Mouse (Mus musculus) layer of hippocampus, adult 2 months (tissue): ENCODE data around the gene Polr2f. TPM values are rescaled to one million over a fixed set of nuclear protein-coding genes. Genes with fewer than 3 reads are reported as not detected.

Source experiments
- DNase-seq, 2 experiments: peaks; one replicate each; pipeline ENCODE4 v3.0.0; 2022; ENCODE audit warnings: low spot score in 2 of 2
- H3K27ac ChIP-seq: fragments of 200-600 bp; 2 replicates; pipeline ENCODE4 v1.8.1; 2022
- H3K4me3 ChIP-seq: fragments of 200-600 bp; 2 replicates; pipeline ENCODE4 v1.8.1; 2022; ENCODE audit warnings: mild to moderate bottlenecking
- CTCF ChIP-seq: fragments of 200-600 bp; conservative IDR thresholded peaks from 2 replicates; pipeline ENCODE4 v1.8.1; 2022; ENCODE audit warnings: antibody characterized with exemption, mild to moderate bottlenecking, moderate library complexity
- total RNA-seq, 2 experiments: library from RNA; stranded (reverse); gene quantifications; 2 replicates each; pipeline ENCODE4 v1.2.3; 2021

The Polr2f gene
- total RNA-seq, 2 experiments from 2014 or later = 97.9 to 103 TPM

GRCm38 (mm10) chr15:79126217-79126932, 14.4 kb upstream of the Polr2f start:
- peak; percentile 81 for TF ChIP-seq CTCF
- peak in 1 of 2 experiments; percentile 61 for DNase-seq
- H3K4me3 ChIP-seq = no peak overlapping the region
- no peak overlapping the region for H3K27ac ChIP-seq

GRCm38 (mm10) chr15:79127101-79127500, 13.7 kb upstream of the Polr2f start:
- Histone ChIP-seq H3K4me3 (no peak overlapping the region), H3K27ac (no peak overlapping the region)
- TF ChIP-seq CTCF = no peak
- DNase-seq = no peak

GRCm38 (mm10) chr15:79128208-79128607, 12.6 kb upstream of the Polr2f start:
- Histone ChIP-seq H3K4me3 (no peak overlapping the region), H3K27ac (no peak overlapping the region)
- peak; percentile 74 for TF ChIP-seq CTCF
- no peak for DNase-seq

- no peak for TF ChIP-seq CTCF
- no peak overlapping the region for H3K27ac ChIP-seq
- DNase-seq = no peak
- H3K4me3 ChIP-seq = no peak overlapping the region
Measured at GRCm38 (mm10) chr15:79129311-79129710, 11.5 kb upstream of the Polr2f start.

- DNase-seq = no peak
- no peak for TF ChIP-seq CTCF
Measured at GRCm38 (mm10) chr15:79130782-79131181, 10.0 kb upstream of the Polr2f start.

GRCm38 (mm10) chr15:79131442-79131841, 9.4 kb upstream of the Polr2f start:
- DNase-seq = no peak
- Histone ChIP-seq H3K27ac (peak overlapping the region; percentile 23; the same call in 1 of the 2 replicates), H3K4me3 (no peak overlapping the region)
- no peak for TF ChIP-seq CTCF

More at GRCm38 (mm10) chr15:79130782-79131181, 10.0 kb upstream of the Polr2f start:
- Histone ChIP-seq H3K4me3 (no peak overlapping the region), H3K27ac (no peak overlapping the region; the same call in 1 of the 2 replicates)

- H3K4me3 ChIP-seq = no peak overlapping the region
- TF ChIP-seq CTCF = no peak
- DNase-seq = no peak
- H3K27ac ChIP-seq = no peak overlapping the region
Measured at GRCm38 (mm10) chr15:79133191-79133661, 7.6 kb upstream of the Polr2f start.

GRCm38 (mm10) chr15:79134496-79135270, 6.1 kb upstream of the Polr2f start:
- no peak for TF ChIP-seq CTCF
- no peak overlapping the region for H3K4me3 ChIP-seq
- no peak overlapping the region for H3K27ac ChIP-seq
- DNase-seq = no peak

GRCm38 (mm10) chr15:79135332-79135731, 5.5 kb upstream of the Polr2f start:
- no peak for DNase-seq
- Histone ChIP-seq H3K27ac (no peak overlapping the region), H3K4me3 (no peak overlapping the region)
- TF ChIP-seq CTCF = no peak

GRCm38 (mm10) chr15:79135783-79136575, 4.8 kb upstream of the Polr2f start:
- TF ChIP-seq CTCF = no peak
- Histone ChIP-seq H3K4me3 (no peak overlapping the region), H3K27ac (peak overlapping the region; percentile 36; the same call in 1 of the 2 replicates)
- DNase-seq = no peak

GRCm38 (mm10) chr15:79139640-79140039, 1.2 kb upstream of the Polr2f start:
- DNase-seq = no peak
- H3K27ac ChIP-seq = no peak overlapping the region
- no peak overlapping the region for H3K4me3 ChIP-seq
- TF ChIP-seq CTCF = peak; percentile 69

GRCm38 (mm10) chr15:79141566-79141917, 733 bp downstream of the Polr2f start:
- no peak for TF ChIP-seq CTCF
- H3K4me3 ChIP-seq = peak overlapping the region; percentile 86
- no peak for DNase-seq
- H3K27ac ChIP-seq = peak overlapping the region; percentile 73

GRCm38 (mm10) chr15:79143316-79143715, 2.5 kb downstream of the Polr2f start:
- no peak for TF ChIP-seq CTCF
- DNase-seq = no peak
- Histone ChIP-seq H3K4me3 (no peak overlapping the region), H3K27ac (no peak overlapping the region)
